Mouse (Mus musculus): ENCODE measurements around the gene Zfr. TPM values are rescaled to one million over a fixed set of nuclear protein-coding genes. Genes with fewer than 3 reads are reported as not detected.
"Not testable (repeated sequence)": the region's sequence is repeated elsewhere in the genome, so short reads cannot be mapped to it uniquely, and the experiment has no call there.

Zfr gene
- polyA plus RNA-seq, 1 experiment from 2014 or later: 37.5 TPM

GRCm38 (mm10) chr15:12108922-12109321 is 8.7 kb upstream of the Zfr start:
- H3K4me2 ChIP-seq; H3K4me3 ChIP-seq (replicated peaks); H3K4me1 ChIP-seq (replicated peaks); H3K27ac ChIP-seq (replicated peaks); ATAC-seq (ENCODE audit: insufficient read depth); H3K27me3 ChIP-seq; H3K9ac ChIP-seq; H3K36me3 ChIP-seq (replicated peaks); H3K9me3 ChIP-seq (replicated peaks): not testable (repeated sequence)
- 75% methylated on average over 3 of the region's 3 CpGs for WGBS (ENCODE audit: insufficient replicate concordance)

GRCm38 (mm10) chr15:12111232-12111631 is 6.4 kb upstream of the Zfr start:
- Histone ChIP-seq H3K4me1 (replicated peaks) (peaks cover 21% of the 10 kb centered on the region), H3K36me3 (replicated peaks) (no peaks in the 10 kb centered on the region), H3K4me2 (no peak overlapping the region), H3K9me3 (replicated peaks) (no peaks in the 10 kb centered on the region), H3K4me3 (replicated peaks) (no peak overlapping the region), H3K27ac (replicated peaks) (no peak overlapping the region), H3K9ac (no peak overlapping the region), H3K27me3 (0 out of 2 replicates have a peak, but pooled peaks cover under 1% of the 10 kb centered on the region)
- ATAC-seq (ENCODE audit: insufficient read depth): no peak
- 66% methylated on average over 7 of the region's 7 CpGs for WGBS (ENCODE audit: insufficient replicate concordance)

GRCm38 (mm10) chr15:12113411-12113810 is 4.2 kb upstream of the Zfr start:
- Histone ChIP-seq H3K36me3 (replicated peaks) (no peaks in the 10 kb centered on the region), H3K4me3 (replicated peaks) (no peak overlapping the region)
- ATAC-seq (ENCODE audit: insufficient read depth): no peak

GRCm38 (mm10) chr15:12114546-12114945 is 3.1 kb upstream of the Zfr start:
- Histone ChIP-seq H3K4me2 (no peak overlapping the region), H3K4me1 (replicated peaks) (peaks cover 34% of the 10 kb centered on the region), H3K4me3 (replicated peaks) (no peak overlapping the region), H3K9ac (no peak overlapping the region), H3K36me3 (replicated peaks) (no peaks in the 10 kb centered on the region), H3K27ac (replicated peaks) (no peak overlapping the region), H3K27me3 (no peaks in the 10 kb centered on the region), H3K9me3 (replicated peaks) (no peaks in the 10 kb centered on the region)
- no peak for ATAC-seq (ENCODE audit: insufficient read depth)
- 61% methylated on average over 6 of the region's 6 CpGs for WGBS (ENCODE audit: insufficient replicate concordance)

More at GRCm38 (mm10) chr15:12113411-12113810, 4.2 kb upstream of the Zfr start:
- 65% methylated on average over 2 of the region's 2 CpGs for WGBS (ENCODE audit: insufficient replicate concordance)
- Histone ChIP-seq H3K4me2 (no peak overlapping the region), H3K9ac (no peak overlapping the region), H3K27me3 (no peaks in the 10 kb centered on the region), H3K4me1 (replicated peaks) (peaks cover 29% of the 10 kb centered on the region), H3K27ac (replicated peaks) (no peak overlapping the region), H3K9me3 (replicated peaks) (no peaks in the 10 kb centered on the region)

- peaks cover 37% of the 10 kb centered on the region for H3K4me1 ChIP-seq (replicated peaks)
- H3K27ac ChIP-seq (replicated peaks): no peak overlapping the region
- whole genome bisulfite sequencing (ENCODE audit: insufficient replicate concordance): 48% methylated on average over 6 of the region's 6 CpGs
- no peak overlapping the region for H3K4me2 ChIP-seq
- no peak for ATAC-seq (ENCODE audit: insufficient read depth)
- no peaks in the 10 kb centered on the region for H3K27me3 ChIP-seq
- H3K4me3 ChIP-seq (replicated peaks): no peak overlapping the region
- no peak overlapping the region for H3K9ac ChIP-seq
- no peaks in the 10 kb centered on the region for H3K36me3 ChIP-seq (replicated peaks)
- H3K9me3 ChIP-seq (replicated peaks): no peaks in the 10 kb centered on the region
Observed at GRCm38 (mm10) chr15:12115722-12116230, 1.9 kb upstream of the Zfr start.

GRCm38 (mm10) chr15:12118093-12118431 is 431 bp downstream of the Zfr start:
- H3K9me3 ChIP-seq (replicated peaks): no peaks in the 10 kb centered on the region
- peaks cover 42% of the 10 kb centered on the region for H3K4me1 ChIP-seq (replicated peaks)
- H3K4me3 ChIP-seq (replicated peaks): peak overlapping the region; percentile 99
- no peaks in the 10 kb centered on the region for H3K36me3 ChIP-seq (replicated peaks)
- H3K4me2 ChIP-seq: peak overlapping the region; percentile 85
- H3K27me3 ChIP-seq: no peaks in the 10 kb centered on the region
- ATAC-seq (ENCODE audit: insufficient read depth): no peak
- 0% methylated on average over 37 of the region's 43 CpGs for whole genome bisulfite sequencing (ENCODE audit: insufficient replicate concordance)
- peak overlapping the region; percentile 92 for H3K27ac ChIP-seq (replicated peaks)
- peak overlapping the region; percentile 99 for H3K9ac ChIP-seq

- Histone ChIP-seq H3K36me3 (replicated peaks) (no peaks in the 10 kb centered on the region), H3K4me2 (peak overlapping the region; percentile 85), H3K9me3 (replicated peaks) (no peaks in the 10 kb centered on the region), H3K9ac (peak overlapping the region; percentile 99), H3K27me3 (no peaks in the 10 kb centered on the region), H3K4me3 (replicated peaks) (peak overlapping the region; percentile 99), H3K27ac (replicated peaks) (peak overlapping the region; percentile 92), H3K4me1 (replicated peaks) (peaks cover 37% of the 10 kb centered on the region)
- peak; percentile 64 for ATAC-seq (ENCODE audit: insufficient read depth)
- under 1% methylated on average over 50 of the region's 61 CpGs for WGBS (ENCODE audit: insufficient replicate concordance)
Observed at GRCm38 (mm10) chr15:12118432-12119128, 949 bp downstream of the Zfr start.

GRCm38 (mm10) chr15:12119129-12119466 is 1.5 kb downstream of the Zfr start:
- H3K4me2 ChIP-seq: peak overlapping the region; percentile 85
- H3K36me3 ChIP-seq (replicated peaks): no peaks in the 10 kb centered on the region
- no peaks in the 10 kb centered on the region for H3K9me3 ChIP-seq (replicated peaks)
- peak overlapping the region; percentile 99 for H3K9ac ChIP-seq
- H3K27me3 ChIP-seq: no peaks in the 10 kb centered on the region
- 5% methylated on average over 7 of the region's 7 CpGs for WGBS (ENCODE audit: insufficient replicate concordance)
- ATAC-seq (ENCODE audit: insufficient read depth): no peak
- peaks cover 35% of the 10 kb centered on the region for H3K4me1 ChIP-seq (replicated peaks)
- H3K27ac ChIP-seq (replicated peaks): peak overlapping the region; percentile 92
- H3K4me3 ChIP-seq (replicated peaks): peak overlapping the region; percentile 99

- Histone ChIP-seq H3K27me3 (no peaks in the 10 kb centered on the region), H3K36me3 (replicated peaks) (peaks cover 7% of the 10 kb centered on the region; the same call in 1 of the 2 replicates), H3K9ac (no peak overlapping the region), H3K4me1 (replicated peaks) (peaks cover 9% of the 10 kb centered on the region), H3K4me3 (replicated peaks) (no peak overlapping the region), H3K9me3 (replicated peaks) (no peaks in the 10 kb centered on the region), H3K27ac (replicated peaks) (no peak overlapping the region), H3K4me2 (no peak overlapping the region)
- WGBS (ENCODE audit: insufficient replicate concordance): 68% methylated on average over 1 of the region's 1 CpGs
- no peak for ATAC-seq (ENCODE audit: insufficient read depth)
Observed at GRCm38 (mm10) chr15:12124913-12125312, 7.3 kb downstream of the Zfr start.

GRCm38 (mm10) chr15:12130871-12131270 is 13.2 kb downstream of the Zfr start:
- not testable (repeated sequence) for H3K4me3 ChIP-seq (replicated peaks)
- WGBS (ENCODE audit: insufficient replicate concordance): 74% methylated on average over 3 of the region's 3 CpGs

GRCm38 (mm10) chr15:12134546-12134945 is 16.9 kb downstream of the Zfr start:
- H3K36me3 ChIP-seq (replicated peaks): peaks cover 22% of the 10 kb centered on the region
- WGBS (ENCODE audit: insufficient replicate concordance): 58% methylated on average over 1 of the region's 1 CpGs
- no peak overlapping the region for H3K4me3 ChIP-seq (replicated peaks)
- no peaks in the 10 kb centered on the region for H3K4me1 ChIP-seq (replicated peaks)
- no peak overlapping the region for H3K9ac ChIP-seq
- ATAC-seq (ENCODE audit: insufficient read depth): no peak
- H3K9me3 ChIP-seq (replicated peaks): no peaks in the 10 kb centered on the region
- H3K4me2 ChIP-seq: no peak overlapping the region
- no peaks in the 10 kb centered on the region for H3K27me3 ChIP-seq
- no peak overlapping the region for H3K27ac ChIP-seq (replicated peaks)

More at GRCm38 (mm10) chr15:12130871-12131270, 13.2 kb downstream of the Zfr start:
- ATAC-seq (ENCODE audit: insufficient read depth); H3K36me3 ChIP-seq (replicated peaks); H3K27me3 ChIP-seq; H3K9ac ChIP-seq; H3K4me1 ChIP-seq (replicated peaks); H3K9me3 ChIP-seq (replicated peaks); H3K4me2 ChIP-seq; H3K27ac ChIP-seq (replicated peaks): not testable (repeated sequence)

- whole genome bisulfite sequencing (ENCODE audit: insufficient replicate concordance): 72% methylated on average over 3 of the region's 3 CpGs
- ATAC-seq (ENCODE audit: insufficient read depth): no peak
- Histone ChIP-seq H3K27ac (replicated peaks) (no peak overlapping the region), H3K9me3 (replicated peaks) (no peaks in the 10 kb centered on the region), H3K36me3 (replicated peaks) (peaks cover 24% of the 10 kb centered on the region), H3K9ac (no peak overlapping the region), H3K4me2 (no peak overlapping the region), H3K27me3 (no peaks in the 10 kb centered on the region), H3K4me1 (replicated peaks) (peaks cover 2% of the 10 kb centered on the region; the same call in 1 of the 2 replicates), H3K4me3 (replicated peaks) (no peak overlapping the region)
Observed at GRCm38 (mm10) chr15:12135368-12135767, 17.7 kb downstream of the Zfr start.
